Mouse (Mus musculus): ENCODE results near the gene Adgre4. TPM values are rescaled to one million over a fixed set of nuclear protein-coding genes. Genes with fewer than 3 reads are reported as not detected.
A peak's percentile ranks its signal among the peaks of the same experiment; 100 is the strongest.
"Not testable (repeated sequence)": the region's sequence is repeated elsewhere in the genome, so short reads cannot be mapped to it uniquely, and the experiment has no call there.

Adgre4 gene
- polyA plus RNA-seq (2017; shearing (Covaris generic)), result under 1 TPM in 1 of 2 experiments, not detected in 1; 0.28 TPM

DNA sequence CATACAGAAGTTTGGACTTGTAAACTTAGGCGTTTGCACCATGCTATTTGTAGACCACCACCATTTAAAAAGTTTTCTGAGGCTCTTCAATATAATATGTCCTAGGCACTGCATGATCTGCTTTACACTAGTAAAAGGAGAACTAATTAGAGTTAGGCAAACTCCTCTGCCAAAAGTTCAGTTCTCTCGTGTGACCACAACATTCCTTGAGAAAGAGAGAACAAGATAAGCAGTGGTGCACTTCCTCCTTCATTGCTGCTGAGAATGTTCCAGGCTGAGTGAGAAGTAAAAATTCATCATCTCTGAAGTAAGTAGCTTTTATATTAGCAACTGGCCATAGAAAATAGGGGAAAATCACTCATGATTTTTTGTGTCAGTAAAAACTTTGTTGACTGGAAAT is at the start of gene Adgre4:
Gene Adgre4 (plus strand): TSS at position 199 of the 400 bp plus-strand sequence.
- ATAC-seq, result no peak

DNA sequence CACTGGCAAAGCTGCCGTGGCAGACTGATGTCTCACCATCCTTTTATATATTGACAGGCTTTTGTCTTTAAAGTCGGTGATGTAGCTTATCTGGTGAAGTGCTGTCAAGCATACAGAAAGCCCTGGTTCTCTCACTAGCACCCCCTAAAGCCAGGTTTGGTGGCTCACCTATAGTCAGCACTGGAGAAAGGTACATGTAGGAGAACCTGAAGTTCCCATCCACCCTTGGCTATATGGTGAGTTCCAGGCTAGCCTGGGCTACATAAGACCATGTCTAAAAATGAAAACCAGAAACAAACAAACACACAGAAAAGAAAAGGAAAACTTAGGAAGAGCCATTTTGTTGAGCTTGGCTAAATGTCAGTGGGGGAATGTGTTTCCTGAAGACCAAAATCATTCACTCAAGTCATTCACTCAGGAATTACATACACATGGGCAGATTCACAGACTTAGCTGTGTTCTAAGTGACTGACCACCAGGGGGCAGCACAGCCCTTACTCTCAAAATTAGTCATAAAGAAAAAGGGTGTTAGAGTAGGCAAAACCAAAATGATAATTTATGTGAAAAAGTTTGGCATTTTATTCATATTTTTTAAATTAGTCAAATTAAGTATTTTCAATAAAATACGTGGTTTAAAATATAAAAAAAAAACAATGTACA is 47.5 kb upstream of the Adgre4 start:
- peak; percentile 94 for ATAC-seq

DNA sequence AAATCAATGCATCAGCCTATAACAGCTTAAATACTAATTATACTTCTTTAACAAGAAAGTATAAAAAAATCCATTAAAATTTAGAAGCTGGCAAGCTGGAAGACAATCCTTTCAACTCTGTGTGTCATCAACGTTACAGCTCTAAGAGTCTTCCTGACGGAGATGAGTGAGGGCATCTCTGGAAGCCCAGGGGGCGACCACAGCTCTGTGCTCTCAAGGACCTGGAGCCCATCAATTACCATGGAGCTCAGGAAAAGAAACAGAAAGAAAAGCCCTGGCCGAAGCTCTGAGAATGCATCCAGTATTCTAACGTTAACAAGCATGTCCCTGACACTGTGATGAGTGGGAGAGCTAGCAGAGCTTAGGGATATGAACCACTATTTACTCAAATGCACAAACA is 46.9 kb upstream of the Adgre4 start:
- no peak for ATAC-seq

- ATAC-seq, result peak; percentile 95
Observed at GRCm38 (mm10) chr17:55711984-55712811, 37.6 kb upstream of the Adgre4 start, which contains the start of gene Pot1b. Gene Pot1b (minus strand): TSS chr17:55712628.

DNA sequence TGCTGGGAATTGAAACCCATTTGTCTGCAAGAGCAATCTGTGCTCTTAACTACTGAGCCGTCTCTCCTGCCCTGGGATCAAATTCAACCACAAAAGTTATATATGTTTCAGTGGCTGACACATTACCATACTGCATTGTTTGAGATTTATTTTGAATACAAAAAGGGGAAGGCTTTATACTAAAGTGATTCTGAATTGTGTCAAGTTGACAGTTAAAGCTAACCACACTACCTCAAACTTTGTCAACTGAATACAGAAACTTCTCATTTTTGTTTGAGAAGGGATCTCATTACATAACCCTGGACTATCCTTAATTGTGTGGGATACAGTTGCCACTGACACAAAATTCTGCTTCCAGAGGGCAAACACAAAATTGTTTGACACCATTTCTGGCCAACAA is 28.5 kb upstream of the Adgre4 start:
- ATAC-seq, result no peak

GRCm38 (mm10) chr17:55722250-55722649 is 27.5 kb upstream of the Adgre4 start:
- no peak for ATAC-seq

DNA sequence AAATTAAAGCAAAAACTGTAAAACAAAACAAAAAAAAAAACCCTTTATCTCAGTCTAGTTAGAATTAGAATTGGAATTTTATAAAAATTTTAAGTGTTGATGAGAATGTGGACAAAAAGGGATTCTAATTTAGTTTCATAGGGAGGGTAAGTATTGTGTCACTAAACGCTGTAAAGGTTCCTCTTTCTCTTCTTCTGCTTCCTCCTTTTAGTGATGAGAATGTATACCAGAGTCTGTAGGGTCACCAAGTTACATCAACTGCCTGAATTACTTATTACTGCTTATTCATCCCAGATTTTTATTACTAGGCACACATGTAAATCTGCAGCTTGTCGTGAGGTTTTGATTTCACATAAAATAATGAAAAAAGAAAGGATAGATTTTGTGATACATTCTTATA is 23.6 kb upstream of the Adgre4 start:
- ATAC-seq, result no peak

DNA sequence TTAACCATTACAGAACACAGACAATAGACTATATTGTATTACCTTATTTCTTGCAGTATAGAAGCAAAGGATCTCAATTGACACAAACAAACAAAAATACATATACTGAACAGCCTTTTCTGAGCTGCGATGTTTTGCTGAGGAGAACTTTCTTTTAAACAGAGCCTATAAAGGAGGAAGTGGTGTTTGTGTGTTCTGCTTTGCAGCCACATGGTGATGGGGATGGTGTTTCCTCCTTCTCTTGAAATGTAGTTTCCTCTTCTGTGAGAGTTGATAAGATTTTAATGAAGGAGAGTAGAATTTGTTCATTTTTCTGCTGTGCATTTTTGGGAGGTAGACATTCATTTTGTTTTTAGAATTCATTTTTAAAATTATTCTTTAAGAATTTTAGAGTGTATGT is 13.1 kb upstream of the Adgre4 start:
- no peak for ATAC-seq

DNA sequence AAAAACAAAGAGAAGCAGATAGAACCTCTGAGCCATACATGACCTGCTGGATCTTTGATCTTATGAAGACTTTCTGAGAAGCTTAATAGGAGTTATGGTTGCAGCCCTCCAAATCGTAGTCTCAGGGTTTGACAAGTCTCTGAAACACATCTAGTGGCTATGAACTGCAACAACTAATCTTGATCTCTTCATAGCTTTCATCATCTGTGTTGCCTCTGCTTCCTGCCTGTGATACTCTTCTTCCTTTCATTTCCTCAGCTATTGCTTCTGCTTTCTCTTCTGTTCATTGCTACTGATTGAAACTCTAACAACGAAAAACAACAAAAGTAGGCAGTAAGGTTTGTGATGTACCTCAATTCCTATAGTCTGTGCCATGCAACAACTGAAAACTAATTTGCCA is 1.4 kb downstream of the Adgre4 start:
- no peak for ATAC-seq

DNA sequence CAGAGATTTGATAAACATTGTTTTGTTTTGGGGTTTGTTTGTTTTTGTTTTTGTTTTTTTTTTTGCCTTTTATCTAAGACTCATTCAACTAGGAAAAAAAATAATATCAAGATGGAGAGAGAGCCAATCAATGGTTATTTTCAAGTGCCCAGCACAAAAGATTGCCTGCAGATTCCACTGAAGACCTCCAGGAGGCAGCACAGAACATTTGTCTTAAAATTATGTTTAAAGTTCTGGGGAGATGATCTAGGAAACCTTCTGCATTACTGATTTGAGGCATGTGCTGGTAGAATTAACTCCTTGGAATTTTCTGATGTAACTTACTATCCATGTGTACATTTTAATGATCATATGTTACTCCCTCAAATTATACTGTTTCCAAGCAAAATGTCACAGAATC is 63.9 kb downstream of the Adgre4 start:
- ATAC-seq, result peak; percentile 65

DNA sequence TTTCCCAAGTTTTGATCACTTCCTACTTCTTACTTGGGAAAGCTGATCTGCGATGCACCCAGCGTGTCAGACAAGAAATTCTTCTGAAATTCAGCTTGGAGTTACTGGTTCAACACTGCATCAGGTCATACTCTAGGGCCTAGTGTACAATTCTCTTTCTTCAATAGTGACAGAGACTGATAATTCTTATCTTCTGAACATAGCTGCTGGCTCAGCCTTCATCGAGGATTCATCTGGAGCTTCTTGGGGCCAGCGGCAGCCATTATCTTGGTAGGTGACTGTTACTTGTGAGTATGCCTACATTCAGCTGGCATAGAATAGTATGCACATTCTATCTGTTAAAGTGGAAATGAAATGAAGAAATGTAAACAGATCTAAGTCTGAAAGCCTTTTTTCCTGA is 67.1 kb downstream of the Adgre4 start:
- ATAC-seq, result no peak

DNA sequence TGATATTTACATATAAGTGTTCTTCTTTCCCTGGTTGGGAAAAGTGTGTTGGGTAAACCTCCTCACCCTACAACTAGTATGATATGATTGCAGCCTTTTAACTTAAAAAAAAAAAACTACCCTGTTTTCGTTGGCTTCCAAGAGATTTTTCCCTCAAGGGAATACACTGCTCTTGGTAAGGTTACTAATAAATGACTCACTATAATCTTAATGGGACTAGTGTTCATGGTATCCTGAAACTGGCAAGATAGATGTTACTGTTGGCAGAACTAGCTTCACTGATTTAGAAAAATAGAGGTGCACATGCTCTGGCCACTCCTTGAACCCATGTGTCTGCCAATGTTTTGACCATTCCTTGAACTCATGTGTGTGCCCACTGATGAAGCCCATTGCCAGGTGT is 71.8 kb downstream of the Adgre4 start:
- ATAC-seq, result no peak

GRCm38 (mm10) chr17:55843067-55843466 is 93.3 kb downstream of the Adgre4 start:
- ATAC-seq, result peak; percentile 70

DNA sequence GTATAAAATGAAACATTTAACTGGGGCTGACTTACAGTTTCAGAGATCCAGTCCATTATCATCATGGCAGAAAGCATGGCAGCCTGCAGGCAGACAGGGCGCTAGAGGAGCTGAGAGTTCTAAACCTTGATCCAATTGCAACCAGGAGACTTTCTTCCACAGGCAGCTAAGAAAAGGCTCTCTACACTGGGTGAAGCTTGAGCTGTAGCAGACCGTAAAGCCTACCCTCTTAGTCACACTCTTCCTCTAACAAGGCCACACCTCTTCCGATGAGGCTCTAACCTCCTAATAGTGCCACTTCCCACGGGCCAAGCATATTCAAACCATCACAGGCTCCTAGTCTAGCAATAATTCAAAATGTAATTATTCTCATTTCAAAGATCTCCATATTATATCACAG is 127.4 kb downstream of the Adgre4 start:
- no peak for ATAC-seq

DNA sequence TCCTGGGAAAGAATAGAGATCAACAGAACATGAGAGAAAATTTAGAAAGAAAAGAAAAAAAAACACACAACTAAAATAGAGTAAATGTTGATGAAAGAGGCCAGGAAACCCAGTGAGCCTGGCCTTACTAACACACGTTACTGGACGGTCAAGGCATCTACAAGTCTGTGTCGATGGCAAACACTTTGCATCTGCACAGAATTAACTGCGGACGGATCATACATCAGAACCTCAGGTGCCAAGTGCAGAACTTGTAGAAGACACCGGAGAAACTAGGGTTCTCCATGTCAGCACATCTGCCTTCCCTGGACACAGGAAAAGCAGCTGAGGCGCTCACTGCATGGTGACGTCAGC is 128.5 kb downstream of the Adgre4 start:
- not testable (repeated sequence) for ATAC-seq

DNA sequence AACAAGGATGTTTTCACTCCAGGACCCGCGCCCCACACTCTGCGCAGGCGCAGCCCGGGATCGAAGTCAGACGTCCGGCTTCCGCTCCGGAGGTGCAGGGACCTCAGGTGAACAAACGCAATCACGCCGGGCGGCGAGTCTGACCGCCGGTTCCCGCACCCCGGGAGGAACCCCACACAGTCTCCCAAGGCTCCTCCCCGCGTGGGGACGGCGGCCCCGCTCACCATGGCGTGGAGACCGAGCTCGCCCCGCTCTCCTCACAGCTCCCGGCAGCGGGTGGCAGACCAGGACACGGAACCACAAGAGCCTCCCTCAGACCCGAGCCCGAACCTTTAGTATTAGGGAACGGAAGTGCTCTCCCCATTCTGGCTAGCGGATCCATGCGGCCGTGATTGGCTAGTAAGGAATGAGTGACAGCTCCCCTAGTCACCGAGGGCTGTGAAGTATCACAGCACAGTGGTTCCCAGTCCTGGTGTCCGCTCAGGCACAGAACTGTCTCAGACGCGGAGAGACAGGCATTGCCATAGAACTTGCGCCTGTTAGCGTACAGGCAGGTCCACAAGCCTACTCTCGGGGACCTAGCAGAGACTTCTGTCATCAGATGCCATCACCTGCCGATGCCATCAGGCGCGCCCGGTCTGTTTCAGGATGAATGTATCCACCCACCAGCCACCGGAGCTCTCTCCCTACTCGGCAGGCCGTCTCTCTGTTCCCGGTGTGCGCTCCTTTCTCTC is 129.0 kb downstream of the Adgre4 start, which contains the start of gene Zfp119a:
Gene Zfp119a (minus strand): TSS at position 295 of the 734 bp plus-strand sequence.
- peak; percentile 93 for ATAC-seq

- no peak for ATAC-seq
Observed at GRCm38 (mm10) chr17:55883631-55884030, 133.8 kb downstream of the Adgre4 start.

DNA sequence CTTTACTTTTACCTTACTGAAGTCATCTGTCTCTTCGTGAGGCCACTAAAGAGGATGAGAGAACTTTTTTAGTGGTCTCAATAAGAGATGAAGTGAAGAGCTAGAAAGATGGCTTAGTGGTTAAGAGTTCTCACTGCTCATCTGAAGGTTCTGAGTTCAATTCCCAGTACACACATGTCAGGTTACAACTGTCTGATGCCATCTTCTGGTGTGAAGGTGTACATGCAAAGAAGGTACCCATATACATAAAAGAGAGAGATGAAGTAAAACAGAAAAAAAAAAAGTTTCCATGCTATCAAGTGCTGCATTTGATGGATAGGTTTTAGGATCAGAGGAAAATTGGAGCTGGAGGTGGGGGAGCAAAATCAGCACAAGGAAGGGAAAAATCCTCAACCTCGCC is 135.1 kb downstream of the Adgre4 start:
- ATAC-seq, result no peak

GRCm38 (mm10) chr17:55892406-55892955 is 142.7 kb downstream of the Adgre4 start:
- peak; percentile 7 for ATAC-seq

DNA sequence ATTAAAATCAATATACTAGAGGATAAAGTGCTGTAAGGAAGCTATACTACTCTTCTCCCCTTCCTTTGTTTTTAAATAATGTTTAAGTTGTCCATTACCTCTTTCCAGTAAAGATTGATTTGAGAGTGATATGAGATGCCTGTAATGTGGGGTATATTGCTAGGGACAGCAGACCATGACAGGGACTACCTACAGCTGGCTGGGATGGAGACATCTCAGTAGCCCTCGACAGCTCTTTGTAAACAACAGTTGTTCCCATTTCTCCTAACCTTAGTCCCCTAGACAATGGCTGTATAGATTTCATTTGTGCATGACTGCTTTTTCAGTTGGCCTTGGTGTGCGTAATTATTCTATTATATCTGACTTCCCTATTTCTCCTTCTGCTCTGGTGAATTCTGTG is 153.3 kb downstream of the Adgre4 start:
- ATAC-seq, result no peak
